Mouse (Mus musculus) common myeloid progenitor, adult 5-6 weeks (primary cell): ENCODE data around the gene Gm1113. TPM values are rescaled to one million over a fixed set of nuclear protein-coding genes. Genes with fewer than 3 reads are reported as not detected.

Experiments
- ATAC-seq: replicated peaks from 2 replicates; pipeline ENCODE4 v1.8.0; 2016; ENCODE audit warnings: low read depth, mild to moderate bottlenecking, moderate TSS enrichment, inconsistent platforms; ENCODE audit not compliant: poor library complexity, severe bottlenecking
- total RNA-seq: library from RNA; stranded (forward); fragments of 200-1000, 187-1606 nt; gene quantifications from 2 replicates; pipeline ENCODE4 v1.2.3, GENCODE M21; 2017

Gene Gm1113
- total RNA-seq, 1 experiment from 2014 or later, result not detected

GRCm38 (mm10) chr9:35529796-35530195 lies 11.7 kb upstream of the Gm1113 start:
- no peak for ATAC-seq

GRCm38 (mm10) chr9:35529141-35529540 lies 11.1 kb upstream of the Gm1113 start:
- ATAC-seq, result no peak

- peak; percentile 90 for ATAC-seq
Observed at GRCm38 (mm10) chr9:35523941-35524411, 5.9 kb upstream of the Gm1113 start.

GRCm38 (mm10) chr9:35523541-35523940 lies 5.5 kb upstream of the Gm1113 start:
- ATAC-seq, result no peak

- 0 out of 2 replicates have a peak, but pooled peaks have one; percentile 22 for ATAC-seq
Observed at GRCm38 (mm10) chr9:35522821-35523515, 4.9 kb upstream of the Gm1113 start.

GRCm38 (mm10) chr9:35522241-35522640 lies 4.2 kb upstream of the Gm1113 start:
- ATAC-seq, result no peak

- ATAC-seq, result no peak
Observed at GRCm38 (mm10) chr9:35520631-35521348, 2.7 kb upstream of the Gm1113 start.

- ATAC-seq, result no peak
Observed at GRCm38 (mm10) chr9:35516711-35517110, 1.4 kb downstream of the Gm1113 start.

GRCm38 (mm10) chr9:35516182-35516581 lies 1.9 kb downstream of the Gm1113 start:
- ATAC-seq, result no peak

- ATAC-seq, result no peak
Observed at GRCm38 (mm10) chr9:35513900-35514299, 4.2 kb downstream of the Gm1113 start.

- ATAC-seq, result no peak
Observed at GRCm38 (mm10) chr9:35508234-35508633, 9.8 kb downstream of the Gm1113 start.

- ATAC-seq, result peak; percentile 29; the same call in 1 of the 2 replicates
Observed at GRCm38 (mm10) chr9:35502361-35503000, 15.6 kb downstream of the Gm1113 start.

GRCm38 (mm10) chr9:35499946-35500345 lies 18.1 kb downstream of the Gm1113 start:
- ATAC-seq, result no peak

- 0 out of 2 replicates have a peak, but pooled peaks have one; percentile 66 for ATAC-seq
Observed at GRCm38 (mm10) chr9:35495471-35495870, 22.6 kb downstream of the Gm1113 start.

GRCm38 (mm10) chr9:35494937-35495336 lies 23.1 kb downstream of the Gm1113 start:
- ATAC-seq, result no peak

GRCm38 (mm10) chr9:35493733-35494092 lies 24.4 kb downstream of the Gm1113 start:
- ATAC-seq, result no peak

GRCm38 (mm10) chr9:35493033-35493732 lies 24.9 kb downstream of the Gm1113 start:
- no peak for ATAC-seq

GRCm38 (mm10) chr9:35491109-35491866 lies 26.8 kb downstream of the Gm1113 start:
- ATAC-seq, result no peak

- ATAC-seq, result no peak
Observed at GRCm38 (mm10) chr9:35488496-35488895, 29.6 kb downstream of the Gm1113 start.

GRCm38 (mm10) chr9:35486616-35487015 lies 31.5 kb downstream of the Gm1113 start:
- ATAC-seq, result no peak
